Mouse (Mus musculus) lung, postnatal 36 days (tissue): ENCODE results near the gene Trcg1.

Experiments used
- DNase-seq: peaks from one replicate; pipeline ENCODE4 v3.0.0; 2022; ENCODE audit warnings: mixed read lengths

Gene Trcg1

DNA sequence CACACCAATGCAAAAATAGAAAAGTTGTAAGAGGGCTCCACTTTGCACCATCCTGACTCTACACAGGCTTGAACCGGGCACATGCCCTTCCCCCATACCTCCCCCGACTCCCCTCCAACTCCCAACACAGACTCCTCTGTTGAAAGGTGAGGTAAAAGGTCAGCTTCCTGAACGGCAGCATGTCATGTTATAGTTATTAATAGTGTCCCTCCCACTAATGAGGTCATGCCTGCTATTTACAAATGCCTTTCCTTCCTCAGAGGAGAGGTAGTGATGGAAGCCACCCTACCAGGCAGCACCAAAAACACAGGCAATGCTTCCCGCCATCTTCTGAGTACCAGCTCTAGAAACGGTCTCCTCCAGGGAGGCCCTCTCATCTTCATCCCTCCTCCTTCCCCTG, 28.8 kb downstream of the Trcg1 start:
- peak; percentile 24 for DNase-seq

DNA sequence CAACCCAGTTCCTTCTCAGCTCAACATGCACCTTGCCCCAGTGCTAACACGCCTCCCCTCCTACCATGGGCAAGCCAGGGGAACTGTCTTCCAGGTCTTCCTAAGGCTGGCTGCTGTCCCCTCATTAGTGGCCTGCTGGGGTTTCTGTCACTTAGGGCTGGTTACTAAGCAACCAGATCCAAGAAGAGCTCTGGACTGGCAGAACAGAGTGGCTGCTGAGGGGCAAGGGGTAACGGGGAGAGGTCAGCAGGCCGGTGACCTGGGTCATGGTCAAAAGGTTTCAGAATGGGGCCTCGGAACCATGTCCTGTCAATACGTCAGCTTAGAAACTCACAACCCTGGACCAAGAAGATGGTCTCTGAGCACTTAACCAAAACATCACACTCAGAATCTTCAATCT, 31.1 kb downstream of the Trcg1 start:
- no peak for DNase-seq

DNA sequence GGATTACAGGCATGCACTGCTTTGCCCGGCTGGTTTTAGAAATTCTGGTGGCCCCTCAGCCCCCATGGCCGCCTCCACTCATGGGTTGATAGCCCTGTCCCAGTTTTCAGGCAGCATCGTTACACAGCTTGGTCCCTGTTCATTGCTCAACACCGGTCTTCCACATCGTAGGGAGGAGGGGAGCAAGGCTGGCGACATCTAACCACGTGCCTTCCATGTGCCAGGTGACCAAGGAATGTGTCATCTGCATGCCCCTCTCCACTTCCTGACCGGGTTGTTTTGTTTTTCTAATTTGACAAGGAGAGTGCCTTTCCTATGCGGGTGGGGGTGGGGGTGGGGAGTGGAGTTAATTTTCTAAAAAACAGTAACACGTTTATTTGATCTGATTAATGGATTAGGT, 31.7 kb downstream of the Trcg1 start:
- peak; percentile 34 for DNase-seq

DNA sequence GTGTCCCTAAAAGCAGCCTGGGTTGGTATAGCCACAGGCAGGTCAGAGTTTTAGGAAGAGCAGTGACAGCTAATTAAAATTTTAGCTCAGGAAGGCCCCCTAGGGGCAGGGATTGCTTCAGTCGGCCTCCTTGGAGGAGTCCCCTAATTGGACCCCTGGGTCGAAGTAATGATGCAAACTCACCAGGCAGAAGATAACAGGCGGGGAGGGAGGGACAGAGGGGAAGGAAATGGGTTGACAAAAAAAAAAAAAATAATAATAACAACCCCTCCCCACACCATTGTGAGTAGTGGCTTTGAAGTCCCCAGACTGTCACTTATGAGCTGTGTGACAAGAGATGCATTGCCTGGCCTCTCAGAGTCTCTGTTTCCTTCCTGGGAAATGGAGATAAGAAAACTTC, 32.2 kb downstream of the Trcg1 start:
- peak; percentile 39 for DNase-seq

DNA sequence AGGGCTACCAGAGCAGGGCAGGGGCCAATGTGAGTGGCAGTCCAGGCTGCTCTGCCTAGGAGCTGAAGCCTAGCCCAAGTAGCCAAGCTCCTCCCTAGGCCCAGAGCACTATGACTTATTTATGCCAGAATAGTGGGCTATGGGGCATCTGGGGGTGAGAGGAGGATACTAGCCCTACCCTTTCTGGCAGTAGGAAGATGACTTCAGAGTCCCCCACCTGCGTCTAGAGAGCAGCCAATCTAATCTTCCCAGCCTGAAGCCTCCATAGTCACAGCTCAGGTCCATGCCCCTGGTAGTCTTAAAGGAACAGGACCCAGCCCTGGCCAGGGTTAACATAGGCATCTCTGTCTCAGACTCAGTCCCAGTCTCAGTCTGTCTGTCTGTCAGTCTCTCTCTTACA, 33.0 kb downstream of the Trcg1 start:
- DNase-seq: no peak

DNA sequence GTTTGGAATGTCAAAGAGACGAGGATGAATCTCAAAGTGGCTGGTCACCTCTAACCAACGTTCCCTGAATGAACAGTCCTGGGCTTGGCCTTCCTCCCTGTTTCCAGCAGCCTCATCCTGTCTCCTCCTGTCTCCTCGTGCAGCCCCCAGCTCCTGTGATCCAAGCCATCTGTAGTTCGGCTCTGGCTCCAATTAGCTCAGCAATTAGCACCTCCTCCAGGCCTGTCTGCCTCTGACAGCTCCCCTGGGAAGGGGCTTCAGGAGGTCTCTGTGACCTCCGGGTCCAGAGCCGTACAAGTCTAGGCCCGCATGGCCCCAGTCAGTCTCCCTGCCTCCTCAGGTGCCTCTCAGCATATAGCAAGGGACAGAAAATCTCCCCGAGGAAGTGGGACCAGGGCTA, 34.0 kb downstream of the Trcg1 start:
- no peak for DNase-seq

DNA sequence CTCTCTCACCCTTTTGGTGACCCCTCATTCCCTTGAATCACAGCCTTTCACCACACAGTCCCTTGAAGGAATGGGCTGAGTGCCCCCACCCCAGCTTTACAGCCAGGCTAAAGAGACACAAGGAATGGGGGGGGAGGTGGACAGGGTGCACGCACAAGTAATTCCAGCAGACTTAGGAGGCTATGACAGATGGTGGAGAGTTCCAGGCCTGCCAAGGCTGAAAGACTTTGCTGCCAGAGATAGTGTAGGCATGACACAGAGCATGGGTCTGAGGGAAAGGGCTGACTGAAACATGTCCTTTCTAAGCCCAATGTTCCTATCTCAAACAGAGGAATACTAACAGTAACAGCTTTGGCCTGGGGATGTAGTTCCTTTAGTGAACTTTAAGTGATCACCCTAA, 34.7 kb downstream of the Trcg1 start:
- DNase-seq: no peak

DNA sequence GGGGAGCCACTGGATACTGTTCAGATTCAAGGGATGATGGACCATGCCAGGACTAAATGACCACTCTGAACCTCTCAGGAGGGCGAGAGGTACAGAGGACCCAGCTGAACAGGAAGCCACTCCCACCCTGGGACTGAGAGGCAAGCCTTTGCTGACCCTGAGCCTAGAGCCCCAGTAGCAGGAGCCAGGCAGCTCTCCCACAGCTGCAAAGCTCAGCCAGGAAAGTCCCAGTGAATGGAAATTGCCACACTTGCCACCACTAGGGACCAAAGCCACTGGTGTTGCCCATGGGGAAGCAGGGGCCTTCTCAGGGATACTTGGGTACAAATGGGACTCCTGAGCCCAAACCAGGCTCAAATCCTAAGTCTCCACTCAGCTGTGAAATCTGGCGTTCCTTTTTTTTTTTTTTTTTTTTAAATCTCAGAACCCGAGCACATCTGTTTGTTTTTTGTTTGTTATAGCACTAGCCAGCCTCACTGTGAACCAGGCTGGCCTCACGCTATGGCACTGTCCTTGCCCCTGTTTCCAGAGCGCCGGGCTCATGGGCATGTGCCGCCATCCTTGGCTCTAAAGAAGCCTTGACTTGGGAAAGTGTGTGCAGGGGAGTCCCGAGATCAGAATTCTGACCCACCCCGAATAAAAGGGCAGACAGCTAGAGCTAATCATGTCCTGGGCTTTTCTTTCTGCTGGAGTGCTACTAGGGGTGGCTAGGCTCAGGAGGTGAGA, 35.6 kb downstream of the Trcg1 start:
- no peak for DNase-seq

DNA sequence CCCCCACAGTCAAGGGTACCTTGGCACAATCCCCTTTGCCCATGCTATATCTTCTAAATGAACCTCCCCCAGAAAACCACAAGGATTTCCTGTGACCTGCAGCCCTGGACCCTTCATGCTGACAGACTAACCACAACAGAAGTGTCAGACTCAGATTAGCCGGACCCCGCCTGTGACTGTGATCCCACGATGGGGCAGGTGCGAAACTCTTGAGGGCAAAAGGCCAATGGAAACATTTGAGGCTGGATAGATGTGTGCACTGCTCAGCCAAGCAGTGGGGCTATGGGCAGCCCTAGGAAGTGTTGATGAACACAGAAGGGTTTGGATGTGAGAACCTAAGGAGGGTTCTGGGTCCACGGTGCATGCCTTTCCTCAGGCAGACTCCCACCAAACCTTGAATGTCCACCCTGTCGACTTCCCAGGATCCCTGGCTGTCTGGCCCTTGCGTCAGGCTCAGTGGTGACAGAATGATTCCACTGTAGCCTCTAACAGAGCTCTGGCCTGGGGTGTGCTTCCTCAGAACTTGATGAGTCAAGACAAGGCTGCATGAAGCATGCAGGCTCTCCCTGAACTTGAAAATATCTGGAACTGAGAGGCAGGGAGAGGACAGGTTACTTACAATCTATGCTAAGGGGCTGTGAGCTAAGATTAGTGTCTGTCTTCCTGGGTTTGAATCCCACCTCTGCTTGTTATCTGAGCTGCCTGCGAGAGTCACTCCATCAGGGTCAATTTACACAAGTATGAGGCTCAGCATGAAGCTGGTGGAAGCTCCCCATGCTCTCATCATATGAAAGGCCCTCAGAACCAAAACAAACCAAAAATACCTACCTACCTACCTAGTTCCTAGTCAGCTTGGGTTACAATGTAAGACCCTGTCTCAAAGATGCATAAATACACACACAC, 36.8 kb downstream of the Trcg1 start:
- no peak for DNase-seq

DNA sequence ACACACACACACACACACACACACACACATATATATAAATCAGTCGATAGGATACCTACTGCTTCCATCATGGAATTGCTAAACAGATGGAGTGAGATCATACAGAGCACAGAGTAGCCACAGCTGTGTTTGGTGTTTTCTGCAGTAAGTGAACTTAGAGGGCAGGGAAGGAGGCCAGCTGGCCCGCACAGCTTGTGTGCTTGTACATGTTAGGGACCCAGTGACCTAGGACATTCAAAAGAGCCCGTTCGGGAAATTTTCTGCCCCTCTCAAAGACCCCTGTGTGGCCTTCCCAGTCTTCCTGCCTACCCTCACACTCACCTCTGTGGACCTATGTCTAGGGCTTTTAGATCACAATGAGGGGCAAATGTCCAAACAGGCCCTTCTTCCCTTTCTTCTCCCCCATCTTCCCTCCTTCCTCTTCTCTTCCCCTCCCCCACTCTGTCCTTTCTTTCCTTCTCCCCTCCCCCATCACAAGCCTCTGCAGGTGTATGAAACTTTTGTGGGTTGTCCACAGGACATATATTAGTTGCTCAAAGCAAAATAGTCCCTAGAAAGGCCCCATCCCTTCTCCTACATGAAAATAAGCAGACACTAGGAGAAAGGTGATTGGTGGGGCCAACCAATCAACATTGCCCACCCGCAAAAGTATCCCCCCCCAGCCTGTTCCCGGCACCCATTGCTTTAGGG, 37.6 kb downstream of the Trcg1 start:
- no peak for DNase-seq

DNA sequence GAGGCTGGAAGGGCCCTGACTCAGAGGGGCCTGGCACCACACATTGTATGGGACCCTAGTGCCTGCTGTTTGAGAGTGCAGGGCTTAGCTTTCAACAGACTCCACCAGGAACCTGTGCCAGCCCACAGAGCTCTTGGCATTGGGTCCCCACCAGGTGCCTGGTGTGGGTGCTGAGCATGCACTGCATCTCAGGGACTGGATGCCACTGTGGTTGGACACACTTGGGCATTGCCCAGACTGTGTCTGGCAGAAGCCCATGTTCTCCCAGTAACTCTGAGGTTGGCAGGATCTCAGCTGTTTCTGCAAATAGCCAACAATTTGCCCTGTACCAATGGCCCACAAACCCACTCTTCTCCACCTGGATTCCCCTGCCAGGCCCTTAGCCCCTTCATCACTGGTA, 40.0 kb downstream of the Trcg1 start:
- no peak for DNase-seq

DNA sequence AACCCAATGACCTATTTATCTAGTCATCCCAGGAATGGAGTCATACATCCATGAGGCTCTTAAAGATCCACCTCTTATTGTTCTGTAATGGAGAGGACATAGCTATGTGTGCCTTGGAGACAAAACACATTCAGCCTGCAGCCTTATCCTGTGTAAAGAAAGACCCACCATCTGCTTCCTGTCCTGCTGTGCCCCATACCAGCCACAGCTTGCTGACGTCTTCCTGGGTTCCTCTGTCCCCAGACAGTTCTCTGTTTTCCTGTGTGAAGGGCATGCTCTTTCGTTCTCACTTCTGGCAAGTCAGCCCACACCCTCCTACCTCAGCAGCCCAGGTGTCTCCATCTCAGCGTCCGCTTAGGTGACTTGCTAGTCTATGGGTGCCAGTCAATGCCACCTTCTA, 41.9 kb downstream of the Trcg1 start:
- peak; percentile 41 for DNase-seq

DNA sequence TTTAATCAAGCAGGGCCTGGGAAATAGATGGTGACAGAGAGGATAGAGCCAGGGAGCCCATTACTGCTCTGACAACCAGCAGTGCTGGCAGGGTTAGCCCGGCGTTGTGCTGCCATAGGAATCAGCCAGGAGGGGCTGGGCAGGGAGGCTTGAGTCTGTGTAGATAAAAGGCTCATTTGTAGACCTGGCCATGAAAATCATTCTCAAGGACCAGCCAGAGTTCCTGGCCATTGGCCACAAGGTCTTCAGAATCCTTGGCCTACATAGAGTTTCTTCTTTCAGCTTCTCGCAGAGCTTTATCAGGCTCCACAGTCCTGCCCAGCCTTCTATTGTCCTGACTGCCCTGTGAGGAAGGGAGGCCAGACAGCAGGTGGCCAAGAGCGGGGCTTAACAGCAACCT, 43.1 kb downstream of the Trcg1 start:
- no peak for DNase-seq

DNA sequence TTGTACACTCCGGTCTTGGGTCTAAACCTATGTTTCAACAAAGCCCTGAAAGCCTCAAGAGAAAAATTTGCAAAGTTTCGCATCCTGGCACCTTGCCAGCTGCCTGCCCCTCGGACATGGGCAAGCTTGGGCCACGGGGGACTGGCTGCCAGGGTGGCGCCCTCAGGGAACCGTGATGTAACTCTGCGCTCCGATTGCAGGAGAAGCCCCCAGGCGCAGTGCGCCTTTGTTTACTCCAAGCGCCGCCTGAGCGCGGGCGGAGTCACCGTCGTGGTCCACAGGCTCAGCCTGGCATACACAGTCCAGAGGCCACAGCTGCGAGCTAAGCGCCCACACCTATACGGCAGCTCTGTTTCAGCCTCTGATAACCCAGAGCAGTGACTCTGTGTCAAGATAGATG, 45.2 kb downstream of the Trcg1 start:
- DNase-seq: no peak

DNA sequence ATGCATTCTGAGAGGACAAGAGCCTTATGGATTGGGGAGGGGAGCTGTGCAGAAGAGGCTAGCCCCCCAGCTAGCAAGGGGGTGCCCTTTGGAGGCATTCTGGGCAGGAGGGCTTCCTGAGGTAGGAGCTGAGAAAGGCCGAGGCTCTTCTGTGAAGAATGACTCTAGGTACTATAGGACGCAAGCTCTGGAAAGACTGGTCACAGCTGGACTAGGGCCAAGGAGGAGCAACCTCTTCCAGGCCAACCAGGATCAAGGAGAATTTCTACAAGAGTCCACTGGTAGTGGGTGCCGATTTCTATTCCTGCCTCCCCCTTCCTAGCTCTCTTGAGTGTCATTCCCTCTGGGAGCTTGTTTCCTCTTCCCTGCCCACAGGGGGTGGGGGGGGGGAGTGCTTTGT, 46.3 kb downstream of the Trcg1 start:
- DNase-seq: no peak

DNA sequence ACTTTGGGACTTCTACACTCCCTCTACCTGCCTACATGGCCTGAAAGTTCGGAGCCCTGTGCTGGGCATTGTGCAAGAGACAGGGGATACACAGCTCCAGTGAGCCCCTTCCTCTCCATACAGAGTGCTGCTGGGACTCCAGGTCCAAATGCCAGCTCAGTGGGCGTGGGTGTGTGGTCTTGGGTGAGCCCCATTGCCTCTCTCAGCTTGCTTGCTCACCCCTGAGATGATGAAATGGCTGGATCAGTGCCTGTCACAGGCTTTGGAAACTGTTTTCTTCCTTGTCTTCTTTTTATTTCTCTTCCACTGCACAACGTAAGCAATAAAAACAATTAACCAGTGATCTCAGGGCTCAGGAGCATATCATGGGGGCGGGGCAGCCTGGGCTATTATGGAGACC, 47.0 kb downstream of the Trcg1 start:
- DNase-seq: no peak

DNA sequence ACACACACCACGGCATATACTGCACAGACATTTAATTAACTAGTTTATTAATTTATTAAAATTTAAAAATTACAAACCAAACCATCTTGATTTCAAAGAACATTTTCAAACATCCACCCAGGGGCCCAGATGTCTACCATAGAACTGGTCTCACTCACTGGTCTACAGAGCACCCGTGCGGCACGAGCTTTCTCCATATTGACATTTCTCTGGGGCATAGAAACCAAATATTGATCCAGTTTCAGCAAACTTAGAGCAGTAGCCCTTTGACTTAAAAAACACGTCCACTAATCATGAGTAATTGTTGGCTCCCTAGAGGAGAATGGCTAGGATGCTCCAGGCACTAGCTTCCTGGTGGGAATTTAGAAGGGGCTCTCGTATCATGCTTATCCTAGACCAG, 50.8 kb downstream of the Trcg1 start:
- DNase-seq: no peak

DNA sequence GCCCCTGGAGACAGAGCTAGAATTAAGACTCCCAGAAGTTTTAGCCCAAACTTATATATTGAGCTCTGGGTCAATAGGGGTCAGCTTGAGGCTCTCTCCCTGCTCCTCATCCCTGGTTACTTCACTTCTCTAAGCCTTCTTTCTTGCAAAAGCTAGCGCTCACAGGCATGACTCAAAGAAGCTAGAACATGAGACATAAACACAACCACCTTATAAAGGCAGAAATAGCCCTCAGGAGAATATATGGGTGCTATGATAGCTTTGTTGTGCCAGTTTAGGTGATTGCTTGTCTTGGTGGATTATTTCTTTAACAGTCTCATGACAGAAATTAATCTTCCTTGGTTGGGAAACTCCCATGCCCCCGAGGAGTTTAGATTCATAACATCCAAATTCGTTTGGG, 58.5 kb downstream of the Trcg1 start:
- DNase-seq: no peak

DNA sequence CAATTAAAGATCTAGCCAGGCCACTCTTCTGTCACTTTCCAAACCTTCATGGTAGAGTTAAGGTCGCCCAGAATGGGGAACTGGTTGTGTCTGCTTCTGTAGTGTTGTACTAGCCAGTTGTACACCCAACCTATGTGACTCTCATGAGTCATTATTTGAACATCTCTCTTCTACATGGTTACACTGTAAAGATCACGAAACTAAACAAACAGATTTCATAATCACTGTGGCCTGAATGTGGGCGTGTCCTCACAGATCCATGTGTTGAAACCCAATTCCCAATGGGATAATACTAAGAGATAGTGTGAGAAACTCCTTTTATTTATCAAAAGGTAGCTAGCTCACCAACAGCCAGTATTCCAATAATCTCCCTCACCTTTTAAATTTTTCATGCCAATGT, 59.3 kb downstream of the Trcg1 start:
- peak; percentile 62 for DNase-seq

DNA sequence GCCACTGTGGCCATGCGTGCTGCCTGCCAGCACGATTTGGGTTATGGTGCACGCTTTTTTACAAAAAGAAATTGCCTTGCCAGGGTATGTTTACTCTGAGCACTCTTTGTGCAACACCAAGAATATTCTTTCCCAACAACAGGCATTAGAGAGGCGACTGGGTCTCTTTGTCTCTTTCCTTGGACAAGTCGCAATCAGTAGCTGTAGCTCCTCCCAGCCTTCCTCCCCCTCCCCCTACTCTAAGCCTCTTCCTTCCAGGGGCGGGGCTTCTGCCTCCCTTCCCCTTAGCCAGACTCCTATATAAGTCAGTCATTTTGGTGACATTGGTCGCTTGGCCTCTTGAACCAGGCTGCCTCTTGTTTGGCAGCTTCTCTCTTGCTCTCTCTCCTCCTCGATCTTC, 59.9 kb downstream of the Trcg1 start:
- DNase-seq: no peak

DNA sequence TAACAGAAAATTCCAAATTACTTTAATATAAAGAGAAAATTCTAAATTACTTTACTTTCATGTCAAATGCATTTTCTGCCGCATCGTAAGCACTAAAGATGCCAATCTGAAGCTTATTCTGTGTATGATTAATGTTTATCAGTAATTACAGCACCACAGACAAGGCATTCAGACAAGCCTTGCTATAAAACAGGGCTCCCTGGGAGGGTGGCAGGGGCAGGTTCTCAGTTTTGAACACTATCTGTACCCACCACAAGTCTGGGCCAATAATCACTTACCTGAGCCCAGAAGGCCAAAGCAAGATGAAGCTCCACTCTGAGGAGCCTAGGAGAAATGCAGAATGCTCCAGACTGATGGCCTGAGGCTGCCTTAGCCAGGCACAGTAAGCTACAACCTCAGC, 61.6 kb downstream of the Trcg1 start:
- DNase-seq: no peak
